Mouse (Mus musculus) adrenal gland, postnatal 10 days (tissue): Measurements from ENCODE around the gene Hist1h2bl. TPM values are rescaled to one million over a fixed set of nuclear protein-coding genes. Genes with fewer than 3 reads are reported as not detected.

Experiments
- microRNA-seq: library from miRNA; unstranded; fragments of <30 nt; microRNA quantifications from one replicate; pipeline ENCODE4 v1.2.0, GENCODE M21; 2021
- total RNA-seq, 2 experiments: library from RNA; stranded (reverse); gene quantifications; 2 replicates each; pipeline ENCODE4 v1.2.3; 2021

Hist1h2bl gene
- total RNA-seq, 2 experiments from 2014 or later = 284 to 352 TPM

Small RNAs within 50 kb of the gene (microRNA-seq; reads per million reads assigned to microRNA genes)
- gene Gm44357 (not detected), gene Gm44367 (not detected), gene Gm44454 (not detected)

Other genes with a start within 250 kb of the Hist1h2bl start
- gene Nkapl, start 247.6 kb downstream of the Hist1h2bl start, total RNA-seq = 1 to 10 TPM; 1.1 to 1.4 TPM
- 1 to 10 TPM; 2.4 to 3.4 TPM for gene Zkscan4, start 237.2 kb downstream of the Hist1h2bl start, total RNA-seq
- gene Gm10065, start 236.7 kb downstream of the Hist1h2bl start, total RNA-seq = not detected
- gene AK157302, start 220.9 kb downstream of the Hist1h2bl start, total RNA-seq = 10 to 100 TPM; 17.2 to 18.4 TPM
- gene Gm11273, start 214.7 kb downstream of the Hist1h2bl start, total RNA-seq = 100 to 1,000 TPM; 180 to 200 TPM
- gene Zkscan8, start 185.0 kb downstream of the Hist1h2bl start, total RNA-seq = 10 to 100 TPM; 16.8 to 24.6 TPM
- gene Olfr1366, start 173.3 kb downstream of the Hist1h2bl start, total RNA-seq = not detected
- not detected for gene Olfr1535, start 156.2 kb downstream of the Hist1h2bl start, total RNA-seq
- not detected for gene Olfr1364, start 134.4 kb downstream of the Hist1h2bl start, total RNA-seq
- gene Olfr1362, start 102.1 kb downstream of the Hist1h2bl start, total RNA-seq = not detected
- gene Olfr11, start 73.6 kb downstream of the Hist1h2bl start, total RNA-seq = not detected
- not detected for gene Olfr1361, start 52.8 kb downstream of the Hist1h2bl start, total RNA-seq
- gene Olfr1360, start 38.7 kb downstream of the Hist1h2bl start, total RNA-seq = not detected
- gene Olfr1359, start 18.0 kb downstream of the Hist1h2bl start, total RNA-seq = not detected
- 100 to 1,000 TPM; 304 to 363 TPM for gene Hist1h2ai, start 279 bp upstream of the Hist1h2bl start, total RNA-seq
- 100 to 1,000 TPM; 397 to 474 TPM for gene Hist1h3h, start 1.5 kb upstream of the Hist1h2bl start, total RNA-seq
- 100 to 1,000 TPM in 1 of 2 experiments, 10 to 100 TPM in 1; 83.1 to 103 TPM for gene Hist1h2bm, start 5.9 kb upstream of the Hist1h2bl start, total RNA-seq
- gene Hist1h4j, start 18.9 kb upstream of the Hist1h2bl start, total RNA-seq = 10 to 100 TPM; 63.1 to 70.2 TPM
- gene Hist1h4k, start 34.4 kb upstream of the Hist1h2bl start, total RNA-seq = 100 to 1,000 TPM; 688 to 818 TPM
- 100 to 1,000 TPM; 111 to 143 TPM for gene Hist1h2ak, start 37.7 kb upstream of the Hist1h2bl start, total RNA-seq
- 100 to 1,000 TPM; 174 to 201 TPM for gene Hist1h2bn, start 38.0 kb upstream of the Hist1h2bl start, total RNA-seq
- gene Hist1h1b, start 64.5 kb upstream of the Hist1h2bl start, total RNA-seq = 100 to 1,000 TPM; 179 to 219 TPM
- gene Hist1h3i, start 67.2 kb upstream of the Hist1h2bl start, total RNA-seq = 100 to 1,000 TPM; 296 to 332 TPM
- gene Hist1h2an, start 71.1 kb upstream of the Hist1h2bl start, total RNA-seq = 10 to 100 TPM; 69.2 to 73.2 TPM
- gene Hist1h2bp, start 71.3 kb upstream of the Hist1h2bl start, total RNA-seq = 100 to 1,000 TPM; 111 to 134 TPM
- gene Hist1h2bq, start 94.1 kb upstream of the Hist1h2bl start, total RNA-seq = 100 to 1,000 TPM; 207 to 275 TPM
- gene Hist1h2ao, start 94.3 kb upstream of the Hist1h2bl start, total RNA-seq = not detected
- 100 to 1,000 TPM; 590 to 593 TPM for gene Hist1h4m, start 95.6 kb upstream of the Hist1h2bl start, total RNA-seq
- gene Hist1h4n, start 116.1 kb upstream of the Hist1h2bl start, total RNA-seq = 100 to 1,000 TPM in 1 of 2 experiments, 10 to 100 TPM in 1; 81.5 to 146 TPM
- gene Hist1h2ap, start 117.4 kb upstream of the Hist1h2bl start, total RNA-seq = 100 to 1,000 TPM; 430 to 536 TPM
- 100 to 1,000 TPM; 207 to 269 TPM for gene Hist1h2br, start 117.6 kb upstream of the Hist1h2bl start, total RNA-seq
- gene Zfp184, start 229.0 kb upstream of the Hist1h2bl start, total RNA-seq = 1 to 10 TPM; 2.0 to 2.4 TPM